Mouse (Mus musculus): Measurements from ENCODE around the gene Sema3g.

DNA sequence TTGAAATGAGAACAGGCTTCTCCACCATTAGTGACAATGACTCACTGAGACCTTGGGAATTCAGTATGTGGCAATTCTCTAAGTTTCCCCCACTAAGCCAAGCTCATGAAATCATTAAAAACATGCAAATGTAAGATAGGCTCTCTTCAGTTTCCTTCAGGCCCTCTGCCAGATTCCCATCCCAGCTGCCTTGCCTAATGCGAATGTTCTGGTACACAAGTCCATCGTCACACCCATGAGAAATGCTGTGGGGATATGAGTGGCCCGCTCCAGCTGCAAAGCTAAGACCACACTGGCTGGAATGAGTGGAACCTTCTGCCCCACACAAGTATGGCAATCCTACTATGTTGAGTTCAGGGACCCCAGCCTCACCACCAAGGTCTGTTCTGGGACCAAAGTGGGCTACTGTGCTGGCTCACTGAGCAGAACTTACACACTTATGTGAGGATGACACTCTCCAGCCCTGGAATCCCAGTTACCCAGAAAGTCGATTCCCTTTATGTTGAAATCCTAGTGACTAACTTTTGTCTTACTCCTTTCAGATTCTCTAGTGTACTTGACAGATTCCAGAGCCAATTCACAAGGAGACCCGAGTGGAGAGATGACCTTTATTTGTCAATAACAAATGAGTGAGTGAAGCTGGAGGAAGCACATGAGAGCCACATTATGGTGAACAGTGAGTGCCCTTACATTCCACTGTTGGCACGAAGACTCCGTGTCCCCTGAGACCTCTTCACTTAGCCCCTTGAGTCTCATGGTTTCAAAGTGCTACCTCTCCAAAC, 19.6 kb downstream of the Sema3g start:
- TF ChIP-seq CTCF (IDR thresholded peaks at IDR 0.05; ENCODE audit: extremely low read depth, insufficient read length, insufficient replicate concordance, low read depth, low read length) (no peak), POLR2A (IDR thresholded peaks at IDR 0.05; ENCODE audit: low read depth, low read length) (no peak)

Measured in small intestine, adult 2 months (tissue).